Mouse (Mus musculus) liver, embryonic 13.5 days (tissue): ENCODE data around the gene Cyp4a10. TPM values are rescaled to one million over a fixed set of nuclear protein-coding genes. Genes with fewer than 3 reads are reported as not detected.
"Not testable (repeated sequence)": the region's sequence is repeated elsewhere in the genome, so short reads cannot be mapped to it uniquely, and the experiment has no call there.

Source experiments
- ATAC-seq: fragments of 200-750 bp; cut with Nextera tagmentation; 2 replicates; pipeline ENCODE4 v1.8.0; 2017; ENCODE audit warnings: low read depth, mild to moderate bottlenecking, moderate number of reproducible peaks, moderate library complexity
- DNase-seq: peaks from one replicate; pipeline ENCODE4 v3.0.0; 2022
- H3K27ac ChIP-seq: fragments of 300-500 bp; sonication (generic); 2 replicates; pipeline ENCODE4 v1.5.1; 2015; ENCODE audit warnings: moderate library complexity, mild to moderate bottlenecking, inconsistent platforms
- H3K27me3 ChIP-seq: fragments of 300-500 bp; sonication (generic); 2 replicates; pipeline ENCODE4 v1.6.1; 2015; ENCODE audit warnings: mild to moderate bottlenecking, inconsistent platforms
- H3K36me3 ChIP-seq: fragments of 300-500 bp; sonication (generic); 2 replicates; pipeline ENCODE4 v1.6.1; 2015; ENCODE audit warnings: mild to moderate bottlenecking, inconsistent platforms
- H3K4me1 ChIP-seq: fragments of 300-500 bp; sonication (generic); replicated peaks from 2 replicates; pipeline ENCODE4 v1.6.1; 2015; ENCODE audit warnings: inconsistent platforms
- H3K4me2 ChIP-seq: fragments of 300-500 bp; sonication (generic); 2 replicates; pipeline ENCODE4 v1.6.1; 2015; ENCODE audit warnings: inconsistent platforms, mild to moderate bottlenecking, moderate library complexity
- H3K4me3 ChIP-seq: fragments of 300-500 bp; sonication (generic); replicated peaks from 2 replicates; pipeline ENCODE4 v1.5.1; 2015; ENCODE audit warnings: mild to moderate bottlenecking, inconsistent platforms
- H3K9ac ChIP-seq: fragments of 300-500 bp; sonication (generic); 2 replicates; pipeline ENCODE4 v1.6.1; 2015; ENCODE audit warnings: mild to moderate bottlenecking, inconsistent platforms
- H3K9me3 ChIP-seq: fragments of 300-500 bp; sonication (generic); replicated peaks from 2 replicates; pipeline ENCODE4 v1.6.1; 2016; ENCODE audit warnings: inconsistent platforms
- WGBS: fragments of 180-500 bp; shearing (Covaris S2); methylation state at CpG from one replicate; pipeline ENCODE4 v1.1.7; 2015; ENCODE audit not compliant: insufficient replicate concordance; 5-methylcytosine and 5-hydroxymethylcytosine counted together
- polyA plus RNA-seq: library from polyadenylated mRNA; unstranded; fragments of >200 nt; fragmentation: Nextera tagmentation; extraction: Ambion mirVana; gene quantifications from 2 replicates; pipeline ENCODE4 v1.2.1, GENCODE M21; 2015

Gene Cyp4a10
- not detected in 2 replicates for polyA plus RNA-seq

GRCm38 (mm10) chr4:115518000-115518399 lies at the start of gene Cyp4a10:
TSS of gene Cyp4a10 (plus strand) at chr4:115518264.
- H3K4me3 ChIP-seq, H3K36me3 ChIP-seq, H3K4me1 ChIP-seq, H3K9me3 ChIP-seq, ATAC-seq, DNase-seq, H3K27ac ChIP-seq, H3K4me2 ChIP-seq, H3K27me3 ChIP-seq, H3K9ac ChIP-seq: not testable (repeated sequence)
- WGBS, result 61% methylated on average over 5 of the region's 5 CpGs

GRCm38 (mm10) chr4:115473585-115473984 lies 44.5 kb upstream of the Cyp4a10 start:
- H3K4me1 ChIP-seq, H3K27ac ChIP-seq, H3K4me3 ChIP-seq, H3K9me3 ChIP-seq, H3K9ac ChIP-seq, DNase-seq, H3K27me3 ChIP-seq, H3K4me2 ChIP-seq, H3K36me3 ChIP-seq, ATAC-seq: not testable (repeated sequence)
- WGBS, result 56% methylated on average over 3 of the region's 3 CpGs

- not testable (repeated sequence) for H3K27ac ChIP-seq, H3K27me3 ChIP-seq, H3K4me1 ChIP-seq, DNase-seq, ATAC-seq, H3K4me3 ChIP-seq, H3K36me3 ChIP-seq, H3K9me3 ChIP-seq, H3K9ac ChIP-seq, H3K4me2 ChIP-seq
Measured at GRCm38 (mm10) chr4:115476051-115476450, 42.0 kb upstream of the Cyp4a10 start.

- ATAC-seq (no peak), DNase-seq (no peak)
- WGBS, result 40% methylated on average over 6 of the region's 6 CpGs
- Histone ChIP-seq H3K9ac (no peak overlapping the region), H3K27me3 (no peaks in the 10 kb centered on the region), H3K4me1 (no peaks in the 10 kb centered on the region), H3K36me3 (no peaks in the 10 kb centered on the region), H3K9me3 (no peaks in the 10 kb centered on the region), H3K27ac (no peak overlapping the region), H3K4me2 (no peak overlapping the region), H3K4me3 (no peak overlapping the region)
Measured at GRCm38 (mm10) chr4:115481006-115481652, 36.9 kb upstream of the Cyp4a10 start.

GRCm38 (mm10) chr4:115496001-115496400 lies 22.1 kb upstream of the Cyp4a10 start, which contains the start of gene Cyp4a14:
TSS of gene Cyp4a14 (minus strand) at chr4:115496142.
- H3K4me2 ChIP-seq, result no peak within 1 kb of the TSS
- H3K9me3 ChIP-seq, result no peaks in the 10 kb centered on the region
- no peaks in the 10 kb centered on the region for H3K27me3 ChIP-seq
- no peak within 1 kb of the TSS for H3K27ac ChIP-seq
- no peaks in the 10 kb centered on the region for H3K36me3 ChIP-seq
- H3K4me1 ChIP-seq, result no peaks in the 10 kb centered on the region
- DNase-seq, result no peak
- no peak for ATAC-seq
- no peak within 1 kb of the TSS for H3K9ac ChIP-seq
- no peak within 1 kb of the TSS for H3K4me3 ChIP-seq
- WGBS, result 41% methylated on average over 1 of the region's 1 CpGs

- no peak overlapping the region for H3K27ac ChIP-seq
- no peaks in the 10 kb centered on the region for H3K27me3 ChIP-seq
- DNase-seq (no peak), ATAC-seq (no peak)
- no peak overlapping the region for H3K9ac ChIP-seq
- 59% methylated on average over 3 of the region's 3 CpGs for WGBS
- H3K4me1 ChIP-seq, result no peaks in the 10 kb centered on the region
- H3K36me3 ChIP-seq, result no peaks in the 10 kb centered on the region
- no peak overlapping the region for H3K4me2 ChIP-seq
- H3K4me3 ChIP-seq, result no peak overlapping the region
- no peaks in the 10 kb centered on the region for H3K9me3 ChIP-seq
Measured at GRCm38 (mm10) chr4:115497466-115497865, 20.6 kb upstream of the Cyp4a10 start.

- DNase-seq, ATAC-seq, H3K4me2 ChIP-seq, H3K27ac ChIP-seq, H3K9me3 ChIP-seq, H3K4me1 ChIP-seq, H3K27me3 ChIP-seq, H3K9ac ChIP-seq, H3K36me3 ChIP-seq, H3K4me3 ChIP-seq: not testable (repeated sequence)
Measured at GRCm38 (mm10) chr4:115513964-115514363, 4.1 kb upstream of the Cyp4a10 start.

GRCm38 (mm10) chr4:115519444-115519843 lies 1.4 kb downstream of the Cyp4a10 start:
- WGBS, result 37% methylated on average over 4 of the region's 4 CpGs
- DNase-seq, result no peak

GRCm38 (mm10) chr4:115521766-115522165 lies 3.7 kb downstream of the Cyp4a10 start:
- WGBS, result 90% methylated on average over 2 of the region's 2 CpGs
- H3K4me2 ChIP-seq, result no peak overlapping the region
- DNase-seq, result no peak
- H3K27me3 ChIP-seq, result no peaks in the 10 kb centered on the region
- H3K4me3 ChIP-seq, result no peak overlapping the region
- no peak overlapping the region for H3K9ac ChIP-seq
- ATAC-seq, result no peak
- no peak overlapping the region for H3K27ac ChIP-seq
- no peaks in the 10 kb centered on the region for H3K9me3 ChIP-seq
- no peaks in the 10 kb centered on the region for H3K4me1 ChIP-seq
- no peaks in the 10 kb centered on the region for H3K36me3 ChIP-seq

More at GRCm38 (mm10) chr4:115519444-115519843, 1.4 kb downstream of the Cyp4a10 start:
- no peaks in the 10 kb centered on the region for H3K9me3 ChIP-seq
- ATAC-seq, result no peak
- no peak overlapping the region for H3K27ac ChIP-seq
- no peak overlapping the region for H3K4me2 ChIP-seq
- no peaks in the 10 kb centered on the region for H3K36me3 ChIP-seq
- no peak overlapping the region for H3K4me3 ChIP-seq
- no peak overlapping the region for H3K9ac ChIP-seq
- H3K27me3 ChIP-seq, result no peaks in the 10 kb centered on the region
- H3K4me1 ChIP-seq, result no peaks in the 10 kb centered on the region

GRCm38 (mm10) chr4:115545101-115545500 lies 27.0 kb downstream of the Cyp4a10 start:
- no peaks in the 10 kb centered on the region for H3K27me3 ChIP-seq
- H3K36me3 ChIP-seq, result no peaks in the 10 kb centered on the region
- H3K9ac ChIP-seq, result no peak overlapping the region
- WGBS, result 18% methylated on average over 1 of the region's 1 CpGs
- no peak overlapping the region for H3K27ac ChIP-seq
- ATAC-seq (no peak), DNase-seq (no peak)
- H3K4me3 ChIP-seq, result no peak overlapping the region
- H3K4me1 ChIP-seq, result no peaks in the 10 kb centered on the region
- no peak overlapping the region for H3K4me2 ChIP-seq
- no peaks in the 10 kb centered on the region for H3K9me3 ChIP-seq

- DNase-seq (no peak), ATAC-seq (0 out of 2 replicates have a peak, but pooled peaks have one; percentile 26)
- 25% methylated on average over 2 of the region's 2 CpGs for WGBS
- H3K9me3 ChIP-seq, result no peaks in the 10 kb centered on the region
- H3K27ac ChIP-seq, result no peak overlapping the region
- no peak overlapping the region for H3K4me2 ChIP-seq
- H3K9ac ChIP-seq, result no peak overlapping the region
- no peaks in the 10 kb centered on the region for H3K36me3 ChIP-seq
- H3K4me3 ChIP-seq, result no peak overlapping the region
- H3K4me1 ChIP-seq, result no peaks in the 10 kb centered on the region
- H3K27me3 ChIP-seq, result no peaks in the 10 kb centered on the region
Measured at GRCm38 (mm10) chr4:115546141-115546828, 28.2 kb downstream of the Cyp4a10 start.

- no peak overlapping the region for H3K9ac ChIP-seq
- no peaks in the 10 kb centered on the region for H3K9me3 ChIP-seq
- no peak overlapping the region for H3K4me2 ChIP-seq
- no peak overlapping the region for H3K4me3 ChIP-seq
- no peaks in the 10 kb centered on the region for H3K4me1 ChIP-seq
- no peaks in the 10 kb centered on the region for H3K27me3 ChIP-seq
- H3K27ac ChIP-seq, result no peak overlapping the region
- ATAC-seq (no peak), DNase-seq (no peak)
- 60% methylated on average over 3 of the region's 3 CpGs for WGBS
- no peaks in the 10 kb centered on the region for H3K36me3 ChIP-seq
Measured at GRCm38 (mm10) chr4:115552726-115553125, 34.7 kb downstream of the Cyp4a10 start.
